Mouse (Mus musculus) bone marrow macrophage, adult 2 months (primary cell): ENCODE measurements around the gene Wscd2.

Experiments
- CTCF ChIP-seq: IDR thresholded peaks from 2 replicates; pipeline ENCODE4 v1.5.1; 2012; ENCODE audit warnings: low read depth, mild to moderate bottlenecking, low read length, moderate library complexity
- POLR2A ChIP-seq: IDR thresholded peaks from 2 replicates; pipeline ENCODE4 v1.6.1; 2012; ENCODE audit warnings: mild to moderate bottlenecking, low read depth, low read length, borderline replicate concordance

GRCm38 (mm10) chr5:113542885-113543476 lies 52.8 kb downstream of the Wscd2 start:
- no peak for TF ChIP-seq POLR2A
- TF ChIP-seq CTCF: no peak
